Mouse (Mus musculus) myocyte (in vitro differentiated cells): Measurements from ENCODE around the gene Wnt10a.

ENCODE experiments used
- MAX ChIP-seq: IDR thresholded peaks from one replicate; pipeline ENCODE4 v1.6.1; 2011; ENCODE audit warnings: low read depth, mild to moderate bottlenecking, control low read depth
- MYOG ChIP-seq, 3 experiments: IDR thresholded peaks; one replicate each; pipeline ENCODE4 v1.6.1; 2011; ENCODE audit warnings: control low read depth in 2 of 3, low read depth in 2 of 3, mild to moderate bottlenecking in 2 of 3; ENCODE audit not compliant: insufficient read length in 2 of 3, control insufficient read depth in 1 of 3, insufficient read depth in 1 of 3
- POLR2A ChIP-seq: IDR thresholded peaks from one replicate; pipeline ENCODE4 v1.6.1; 2011; ENCODE audit warnings: low read depth, mild to moderate bottlenecking, control low read depth, moderate library complexity; ENCODE audit not compliant: insufficient read length
- POLR2AphosphoS2 ChIP-seq: IDR thresholded peaks from one replicate; pipeline ENCODE4 v1.6.1; 2011; ENCODE audit warnings: low read depth, control low read depth; ENCODE audit not compliant: insufficient read length
- REST ChIP-seq: IDR thresholded peaks from one replicate; pipeline ENCODE4 v1.6.1; 2011; ENCODE audit warnings: mild to moderate bottlenecking, control low read depth, moderate library complexity; ENCODE audit not compliant: insufficient read depth, insufficient read length
- TCF12 ChIP-seq: IDR thresholded peaks from one replicate; pipeline ENCODE4 v1.6.1; 2011; ENCODE audit warnings: mild to moderate bottlenecking, control low read depth; ENCODE audit not compliant: poor library complexity, insufficient read depth, severe bottlenecking
- USF1 ChIP-seq: IDR thresholded peaks from one replicate; pipeline ENCODE4 v1.6.1; 2011; ENCODE audit warnings: low read depth, mild to moderate bottlenecking, control low read depth, moderate library complexity

- TF ChIP-seq MYOG (IDR thresholded peaks at IDR 0.05; ENCODE audit: control insufficient read depth in 1 of 3, insufficient read depth in 1 of 3, insufficient read length in 2 of 3, low read depth in 2 of 3) (no peak), TCF12 (no peak), POLR2A (no peak), REST (no peak), MAX (no peak), POLR2AphosphoS2 (no peak), USF1 (no peak)
Measured at GRCm38 (mm10) chr1:74805340-74805835, 14.1 kb downstream of the Wnt10a start.
